11 mouse cellular contexts compared by ENCODE assay signal in genomic region chr4:143300113-143300688, GRCm38 (mm10). TPM values are rescaled to one million over a fixed set of nuclear protein-coding genes. Genes with fewer than 3 reads are reported as not detected.
A peak's percentile ranks its signal among the peaks of the same experiment; 100 is the strongest.
DNase-seq lines count a peak whose midpoint lies in the region; ATAC-seq and TF ChIP-seq lines count a peak whose summit lies in the region.
"Had no signal": no experiment of that assay in that cellular context is flagged by ENCODE, and none has a peak within 500 bp of the region (broad histone marks: within the 10 kb centered on the region; RNA-seq: fewer than 3 reads in every experiment).

No protein-coding gene starts in this region.

- intact Hi-C loops in heart, postnatal 36 days (cut with DNase I) = no loop called here
- intact Hi-C loops in gastrocnemius, postnatal 36 days (cut with DNase I) = no loop called here

- H3K4me1 ChIP-seq in heart, embryonic 14.5 days (ENCODE audit: control insufficient read depth in 2 of 2, insufficient read depth in 2 of 2, low read length in 2 of 2) = peaks cover 17 to 24% of the 10 kb centered on the region in 2 experiments
- 0 out of 2 replicates have a peak, but pooled peaks cover 4% of the 10 kb centered on the region for H3K4me1 ChIP-seq in forebrain, postnatal 0 days (ENCODE audit: insufficient read depth)
- H3K4me1 ChIP-seq in midbrain, embryonic 11.5 days (ENCODE audit: control insufficient read depth, insufficient read depth, low read length) = peaks cover 20% of the 10 kb centered on the region; the same call in 1 of the 2 replicates
- H3K4me1 ChIP-seq: liver, embryonic 15.5 days had no signal

- no peaks in the 10 kb centered on the region for H3K9me3 ChIP-seq in heart, embryonic 14.5 days (ENCODE audit: control insufficient read depth, low read length)
- no peaks in the 10 kb centered on the region for H3K9me3 ChIP-seq in forebrain, postnatal 0 days (ENCODE audit: low read length)
- H3K9me3 ChIP-seq in midbrain, embryonic 11.5 days (ENCODE audit: control insufficient read depth, low read length) = no peaks in the 10 kb centered on the region
- H3K9me3 ChIP-seq: liver, embryonic 15.5 days had no signal

- TF ChIP-seq CTCF in forebrain, postnatal 0 days (IDR thresholded peaks at IDR 0.05; ENCODE audit: low read depth) = no peak

- 12% methylated on average over 12 of the region's 12 CpGs for WGBS in heart, embryonic 14.5 days
- WGBS in forebrain, postnatal 0 days = 18% methylated on average over 12 of the region's 12 CpGs
- 8% methylated on average over 12 of the region's 12 CpGs for WGBS in midbrain, embryonic 11.5 days

- peak overlapping the region; percentile 57 for H3K9ac ChIP-seq in heart, embryonic 14.5 days (ENCODE audit: low read length)
- no peak overlapping the region for H3K9ac ChIP-seq in forebrain, postnatal 0 days
- peak overlapping the region; percentile 76 for H3K9ac ChIP-seq in midbrain, embryonic 11.5 days (ENCODE audit: low read length)
- H3K9ac ChIP-seq: liver, embryonic 15.5 days had no signal

- peaks cover 13% of the 10 kb centered on the region for H3K27me3 ChIP-seq in heart, embryonic 14.5 days (ENCODE audit: control insufficient read depth, insufficient read depth, low read length)
- peaks cover 4% of the 10 kb centered on the region; the same call in 1 of the 2 replicates for H3K27me3 ChIP-seq in forebrain, postnatal 0 days (ENCODE audit: insufficient read depth, low read length)
- no peaks in the 10 kb centered on the region for H3K27me3 ChIP-seq in midbrain, embryonic 11.5 days (ENCODE audit: control insufficient read depth, insufficient read depth, low read length)

- no peaks in the 10 kb centered on the region for H3K36me3 ChIP-seq in heart, embryonic 14.5 days (ENCODE audit: control insufficient read depth, insufficient read depth, low read length)
- H3K36me3 ChIP-seq in forebrain, postnatal 0 days (ENCODE audit: insufficient read depth) = no peaks in the 10 kb centered on the region
- H3K36me3 ChIP-seq in midbrain, embryonic 11.5 days (ENCODE audit: control insufficient read depth, insufficient read depth, low read length) = no peaks in the 10 kb centered on the region
- H3K36me3 ChIP-seq: liver, embryonic 15.5 days had no signal

- no peak for DNase-seq in heart, postnatal 36 days
- DNase-seq in R1 (ENCODE audit: low read depth, low spot score) = peak; percentile 66
- no peak for DNase-seq in forebrain, postnatal 0 days
- peak; percentile 93 for DNase-seq in midbrain, embryonic 11.5 days (ENCODE audit: low spot score, missing footprints)
- DNase-seq in gastrocnemius, postnatal 36 days = no peak
- DNase-seq in cerebellum, adult 9-10 months = no peak
- DNase-seq in thymus, postnatal 4 days = no peak
- DNase-seq: B cell, adult 2 months; thymus, postnatal 25 days had no signal

- peak overlapping the region; percentile 46 to 66 for H3K4me3 ChIP-seq in heart, embryonic 14.5 days (ENCODE audit: control insufficient read depth in 1 of 2, insufficient read depth in 1 of 2, low read depth in 1 of 2, low read length in 2 of 2)
- H3K4me3 ChIP-seq in forebrain, postnatal 0 days (ENCODE audit: low read depth, low read length) = no peak overlapping the region
- peak overlapping the region; percentile 49 for H3K4me3 ChIP-seq in midbrain, embryonic 11.5 days (ENCODE audit: low read depth, low read length)
- H3K4me3 ChIP-seq: liver, embryonic 15.5 days had no signal

- no peak overlapping the region for H3K27ac ChIP-seq in heart, embryonic 14.5 days (replicated peaks in 1 of 2; ENCODE audit: control insufficient read depth in 1 of 2, insufficient read depth in 1 of 2, low read depth in 2 of 2, low read length in 2 of 2)
- H3K27ac ChIP-seq in forebrain, postnatal 0 days (ENCODE audit: low read depth, low read length) = no peak overlapping the region
- no peak overlapping the region for H3K27ac ChIP-seq in midbrain, embryonic 11.5 days (ENCODE audit: low read depth, low read length)
- H3K27ac ChIP-seq: liver, embryonic 15.5 days had no signal

- peak overlapping the region; percentile 76 for H3K4me2 ChIP-seq in heart, embryonic 14.5 days (ENCODE audit: low read length)
- peak overlapping the region; percentile 49; the same call in 1 of the 2 replicates for H3K4me2 ChIP-seq in forebrain, postnatal 0 days (ENCODE audit: low read depth)
- H3K4me2 ChIP-seq in midbrain, embryonic 11.5 days = peak overlapping the region; percentile 70

- ATAC-seq in heart, embryonic 14.5 days (ENCODE audit: insufficient number of reproducible peaks, insufficient read depth, low FRiP score, low read depth) = no peak
- no peak for ATAC-seq in forebrain, postnatal 0 days
- no peak for ATAC-seq in midbrain, embryonic 11.5 days (ENCODE audit: low FRiP score)

RNA-seq across cellular contexts. Expression of gene Pdpn, which starts 0.8 kb away (rescaled TPM):
- 24.5 and 26.9 TPM in 2 replicates for polyA plus RNA-seq in heart, embryonic 14.5 days (2014; fragmentation: Nextera tagmentation; extraction: Ambion mirVana)
- 1 to 10 TPM; 5.8 to 8.3 TPM for total RNA-seq in heart, postnatal 36 days (2021)
- 31.5 and 36.8 TPM in 2 replicates for total RNA-seq in forebrain, postnatal 0 days (2014; rRNA removed)
- polyA plus RNA-seq in forebrain, postnatal 0 days (2015; fragmentation: Nextera tagmentation; extraction: Ambion mirVana) = 38.7 and 39.2 TPM in 2 replicates
- polyA plus RNA-seq in midbrain, embryonic 11.5 days (2014; fragmentation: Nextera tagmentation; extraction: Ambion mirVana) = 119 and 125 TPM in 2 replicates
- total RNA-seq in gastrocnemius, postnatal 36 days (2021) = 1 to 10 TPM; 7.0 to 7.7 TPM

RNA-seq across cellular contexts. Expression of gene Lrrc38, which starts 49.4 kb away (rescaled TPM):
- 0.24 and 0.47 TPM in 2 replicates for polyA plus RNA-seq in heart, embryonic 14.5 days (2014; fragmentation: Nextera tagmentation; extraction: Ambion mirVana)
- total RNA-seq in heart, postnatal 36 days (2021) = under 1 TPM in 1 of 2 experiments, not detected in 1; 0.14 TPM
- 0.08 and 0.29 TPM in 2 replicates for total RNA-seq in forebrain, postnatal 0 days (2014; rRNA removed)
- 0.35 and 0.43 TPM in 2 replicates for polyA plus RNA-seq in forebrain, postnatal 0 days (2015; fragmentation: Nextera tagmentation; extraction: Ambion mirVana)
- polyA plus RNA-seq in midbrain, embryonic 11.5 days (2014; fragmentation: Nextera tagmentation; extraction: Ambion mirVana) = 0.08 and 0.27 TPM in 2 replicates
- total RNA-seq in gastrocnemius, postnatal 36 days (2021) = 10 to 100 TPM; 18.7 to 22.2 TPM

Comparison
In these comparisons a context has a peak if more than half of its experiments do, and no peak if none do; other contexts are left out.
1. DNase-seq: peak in R1 (single experiment) and midbrain, embryonic 11.5 days (single experiment); none in heart, postnatal 36 days (0 of 2), forebrain, postnatal 0 days (single experiment), gastrocnemius, postnatal 36 days (0 of 2), cerebellum, adult 9-10 months (single experiment) and thymus, postnatal 4 days (single experiment).
2. RNA of gene Lrrc38, which starts 49.4 kb away (total RNA-seq): 18.7 to 22.2 TPM in gastrocnemius, postnatal 36 days; 0.08 to 0.29 TPM in forebrain, postnatal 0 days and 0.14 TPM in heart, postnatal 36 days; every median in the first group is over 10 times any median in the second.
3. Peak in every context shown above with its lines, with median percentiles within 50 percentile points of each other: H3K4me2 ChIP-seq.